Comparison of ENCODE assay signal across 7 mouse cellular contexts in genomic region chr3:121964173-121964572, GRCm38 (mm10). TPM values are rescaled to one million over a fixed set of nuclear protein-coding genes. Genes with fewer than 3 reads are reported as not detected.
A peak's percentile ranks its signal among the peaks of the same experiment; 100 is the strongest.
DNase-seq lines count a peak whose midpoint lies in the region; ATAC-seq and TF ChIP-seq lines count a peak whose summit lies in the region.

No protein-coding gene starts in this region.

- no peak overlapping the region for H3K4me2 ChIP-seq in intestine, postnatal 0 days (replicated peaks; ENCODE audit: low read depth)
- H3K4me2 ChIP-seq in intestine, embryonic 16.5 days (ENCODE audit: low read depth, low read length) = no peak overlapping the region
- no peak overlapping the region for H3K4me2 ChIP-seq in midbrain, embryonic 14.5 days (ENCODE audit: low read length)

- H3K36me3 ChIP-seq in intestine, postnatal 0 days (ENCODE audit: control insufficient read depth, insufficient read depth) = no peaks in the 10 kb centered on the region
- no peaks in the 10 kb centered on the region for H3K36me3 ChIP-seq in intestine, embryonic 16.5 days (ENCODE audit: control insufficient read depth, insufficient read depth, low read length)
- H3K36me3 ChIP-seq in midbrain, embryonic 14.5 days (ENCODE audit: control insufficient read depth, insufficient read depth, low read length) = no peaks in the 10 kb centered on the region

- intact Hi-C loops in heart, postnatal 36 days (cut with DNase I) = loop anchor here (1.0 kb wide), 2 partner anchors 140 to 176 kb away; no protein-coding TSS in a partner anchor

- no peaks in the 10 kb centered on the region for H3K4me1 ChIP-seq in intestine, postnatal 0 days (replicated peaks; ENCODE audit: control insufficient read depth, insufficient read depth, low read length)
- H3K4me1 ChIP-seq in intestine, embryonic 16.5 days (ENCODE audit: control insufficient read depth, insufficient read depth, low read length) = 0 out of 2 replicates have a peak, but pooled peaks cover 1% of the 10 kb centered on the region
- peaks cover 9% of the 10 kb centered on the region; the same call in 1 of the 2 replicates for H3K4me1 ChIP-seq in midbrain, embryonic 14.5 days (ENCODE audit: control insufficient read depth, insufficient read depth, low read length)

- ATAC-seq in intestine, postnatal 0 days = no peak
- ATAC-seq in intestine, embryonic 16.5 days = no peak
- ATAC-seq in midbrain, embryonic 14.5 days (ENCODE audit: low FRiP score, low TSS enrichment) = no peak
- no peak for ATAC-seq in erythroid progenitor cell, adult 5-6 weeks (replicated peaks; ENCODE audit: low FRiP score, poor library complexity, severe bottlenecking)

- H3K27me3 ChIP-seq in intestine, postnatal 0 days (replicated peaks; ENCODE audit: control insufficient read depth, insufficient read depth, low read length) = no peaks in the 10 kb centered on the region
- no peaks in the 10 kb centered on the region for H3K27me3 ChIP-seq in intestine, embryonic 16.5 days (replicated peaks; ENCODE audit: control insufficient read depth, insufficient read depth, low read length)
- H3K27me3 ChIP-seq in midbrain, embryonic 14.5 days (ENCODE audit: control insufficient read depth, insufficient read depth, low read length) = peaks cover 14% of the 10 kb centered on the region; the same call in 1 of the 2 replicates

- H3K4me3 ChIP-seq in intestine, postnatal 0 days (ENCODE audit: low read depth, low read length) = no peak overlapping the region
- H3K4me3 ChIP-seq in intestine, embryonic 16.5 days (ENCODE audit: low read length) = no peak overlapping the region
- no peak overlapping the region for H3K4me3 ChIP-seq in midbrain, embryonic 14.5 days (replicated peaks; ENCODE audit: low read depth, low read length)

- peak; percentile 91 for TF ChIP-seq CTCF in intestine, postnatal 0 days (IDR thresholded peaks at IDR 0.05; ENCODE audit: low read depth)

- no peak overlapping the region for H3K9ac ChIP-seq in intestine, postnatal 0 days (ENCODE audit: low read depth, low read length)
- no peak overlapping the region for H3K9ac ChIP-seq in intestine, embryonic 16.5 days (ENCODE audit: low read depth, low read length)
- no peak overlapping the region for H3K9ac ChIP-seq in midbrain, embryonic 14.5 days (replicated peaks; ENCODE audit: low read length)

- no peaks in the 10 kb centered on the region for H3K9me3 ChIP-seq in intestine, postnatal 0 days (ENCODE audit: control insufficient read depth)
- no peaks in the 10 kb centered on the region for H3K9me3 ChIP-seq in intestine, embryonic 16.5 days (ENCODE audit: control insufficient read depth, low read length)
- H3K9me3 ChIP-seq in midbrain, embryonic 14.5 days (ENCODE audit: control insufficient read depth, low read length) = no peaks in the 10 kb centered on the region

- peak; percentile 34 to 46 for DNase-seq in CD8-positive naive resting alpha-beta T cell, adult 2 months (ENCODE audit: low read depth in 2 of 2, low spot score in 2 of 2)
- peak; percentile 55 for DNase-seq in MN1 (ENCODE audit: low spot score)
- DNase-seq in heart, postnatal 36 days = peak; percentile 41 to 48
- peak; percentile 86 for DNase-seq in midbrain, embryonic 14.5 days

- H3K27ac ChIP-seq in intestine, postnatal 0 days (ENCODE audit: low read depth, low read length) = no peak overlapping the region
- no peak overlapping the region for H3K27ac ChIP-seq in intestine, embryonic 16.5 days (ENCODE audit: low read length)
- no peak overlapping the region for H3K27ac ChIP-seq in midbrain, embryonic 14.5 days (replicated peaks; ENCODE audit: low read depth, low read length)

RNA-seq across cellular contexts. Expression of gene Arhgap29, which starts 11.8 kb away (rescaled TPM):
- 10.3 and 14.2 TPM in 2 replicates for polyA plus RNA-seq in intestine, postnatal 0 days (2015; fragmentation: Nextera tagmentation; extraction: Ambion mirVana)
- 22.1 and 25.7 TPM in 2 replicates for polyA plus RNA-seq in intestine, embryonic 16.5 days (2015; fragmentation: Nextera tagmentation; extraction: Ambion mirVana)
- 10 to 100 TPM; 53.9 to 54.3 TPM for total RNA-seq in heart, postnatal 36 days (2021)
- 5.5 and 33.7 TPM in 2 replicates for polyA plus RNA-seq in midbrain, embryonic 14.5 days (2014; fragmentation: Nextera tagmentation; extraction: Ambion mirVana)
- total RNA-seq in erythroid progenitor cell, adult 5-6 weeks (2015; ENCODE audit: low replicate concordance) = 3.6 and 3.8 TPM in 2 replicates
- total RNA-seq in erythroid progenitor cell, adult 5-6 weeks (2017; ENCODE audit: low replicate concordance) = 0.39 and 3.6 TPM in 2 replicates
